Mouse (Mus musculus): ENCODE data around the gene Srp9.

The Srp9 gene

GRCm38 (mm10) chr1:182124506-182124905 lies at the start of gene Srp9:
Gene Srp9 (plus strand): TSS chr1:182124737.
- peak; percentile 95 for DNase-seq (ENCODE audit: low spot score)

- no peak for DNase-seq (ENCODE audit: low spot score)
These were observed 42.7 kb upstream of the Srp9 start for GRCm38 (mm10) chr1:182081744-182082419.

DNA sequence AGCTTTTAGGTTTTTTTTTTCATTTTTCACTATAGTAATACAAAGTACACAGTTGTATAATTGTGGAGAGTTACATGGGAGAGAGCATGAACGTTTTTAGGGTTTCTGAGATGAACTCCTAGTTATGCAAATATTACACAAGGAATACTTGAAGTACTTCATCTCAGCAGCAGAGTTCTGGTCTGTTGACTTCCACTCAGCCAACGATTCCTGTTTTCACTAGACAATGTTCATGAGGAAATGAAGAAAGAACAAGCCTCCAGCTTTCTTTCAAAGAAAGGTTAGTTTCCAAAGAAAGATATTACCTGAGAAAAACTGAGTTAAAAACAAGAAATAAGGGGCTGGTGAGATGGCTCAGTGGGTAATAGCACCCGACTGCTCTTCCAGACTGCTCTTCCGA lies 41.1 kb upstream of the Srp9 start:
- no peak for DNase-seq (ENCODE audit: low spot score)

DNA sequence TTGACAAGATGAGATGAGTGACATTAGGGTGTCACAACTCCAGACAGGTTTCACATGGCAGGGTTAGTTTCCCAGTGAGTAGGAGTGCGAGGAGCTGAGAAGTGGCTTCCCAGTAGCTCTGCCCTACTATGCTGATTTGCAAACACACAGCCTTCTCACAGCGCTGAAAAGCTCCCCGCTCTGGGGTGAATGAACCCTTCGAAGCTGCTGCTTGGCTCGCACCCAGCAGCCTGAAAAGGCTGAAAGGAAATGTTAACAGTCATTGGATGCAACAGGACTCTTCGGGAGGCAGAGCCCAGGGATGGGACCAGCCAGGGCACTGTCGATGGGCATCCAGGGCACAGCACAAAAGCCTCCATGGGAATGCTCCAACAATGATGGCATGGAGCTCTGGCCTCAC lies 37.8 kb upstream of the Srp9 start:
- no peak for DNase-seq (ENCODE audit: low spot score)

- no peak for DNase-seq (ENCODE audit: low spot score)
These were observed 37.2 kb upstream of the Srp9 start for GRCm38 (mm10) chr1:182087351-182087750.

DNA sequence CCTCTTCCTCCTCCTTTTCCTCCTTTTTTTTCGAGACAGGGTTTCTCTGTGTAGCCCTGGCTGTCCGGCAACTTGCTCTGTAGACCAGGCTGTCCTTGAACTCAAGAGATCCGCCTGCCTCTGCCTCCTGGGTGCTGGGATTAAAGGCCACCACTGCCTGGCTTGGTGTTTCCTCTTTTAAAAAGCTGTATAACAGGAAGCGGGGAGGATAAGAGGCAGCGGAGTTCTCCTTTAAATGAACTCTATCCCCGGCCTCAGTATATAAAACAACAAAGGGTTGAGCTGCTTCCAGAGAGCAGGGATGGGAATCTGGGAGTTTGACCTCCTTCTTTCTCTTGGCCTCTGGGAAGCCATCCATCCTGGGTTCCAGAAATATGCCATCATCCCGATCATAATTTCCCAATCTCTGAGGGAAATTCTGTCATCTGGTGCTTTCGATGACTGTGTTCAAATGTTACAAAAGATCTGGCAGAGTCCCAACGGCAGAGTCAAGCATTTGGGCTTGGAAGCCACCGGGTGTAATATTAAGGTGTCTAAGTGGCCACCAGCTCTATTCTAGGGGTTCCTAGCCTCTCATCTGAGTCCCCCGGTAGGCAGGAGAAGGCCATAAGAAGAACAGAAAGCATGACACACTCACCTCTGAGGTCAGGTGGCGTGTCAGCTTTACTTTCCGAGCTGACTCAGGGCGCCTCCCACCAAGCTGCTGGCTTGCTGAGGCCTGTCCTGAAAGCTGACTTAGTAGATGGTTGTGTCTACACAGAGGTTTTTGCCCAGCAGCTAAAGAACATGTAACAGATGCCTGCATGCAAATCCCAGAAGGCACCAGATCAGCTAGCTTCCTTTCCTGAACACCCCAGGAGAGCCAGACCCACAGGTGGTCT lies 36.5 kb upstream of the Srp9 start:
- DNase-seq (ENCODE audit: low spot score) = no peak

GRCm38 (mm10) chr1:182088844-182089418 lies 35.6 kb upstream of the Srp9 start:
- no peak for DNase-seq (ENCODE audit: low spot score)

DNA sequence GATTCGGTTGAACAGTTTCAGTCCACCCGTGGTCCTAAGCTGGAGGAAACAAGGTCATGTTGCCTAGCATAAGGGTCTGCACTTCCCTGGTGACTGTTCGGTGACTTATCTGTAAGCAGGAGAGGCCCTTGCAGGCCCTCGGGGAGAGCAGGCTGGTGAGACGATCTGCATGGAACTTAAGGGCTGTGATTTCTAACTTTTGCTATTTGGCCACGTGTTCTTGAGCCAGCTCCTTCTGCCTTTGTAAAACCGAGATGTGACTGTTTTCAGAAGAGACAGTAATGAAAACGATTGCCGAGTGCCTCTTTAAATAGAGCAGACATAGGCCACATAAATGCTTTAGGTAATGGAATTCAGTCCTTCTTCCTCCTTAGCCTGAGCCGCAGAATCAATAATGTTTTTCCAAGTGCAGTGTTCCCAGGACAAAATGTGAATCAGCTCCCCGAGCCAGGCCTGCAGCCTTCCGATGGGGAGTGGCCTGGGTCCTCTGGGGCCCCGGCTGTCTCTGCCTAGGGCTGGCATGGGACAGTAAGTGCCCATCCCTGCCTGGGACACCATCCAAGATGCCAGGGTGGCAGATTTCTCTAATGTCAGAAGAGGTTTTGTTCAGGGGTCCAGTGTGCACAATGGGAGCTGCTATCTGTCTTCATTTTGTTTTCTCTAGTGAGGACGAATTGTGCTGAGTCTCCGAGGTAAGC lies 34.8 kb upstream of the Srp9 start:
- DNase-seq (ENCODE audit: low spot score) = no peak

DNA sequence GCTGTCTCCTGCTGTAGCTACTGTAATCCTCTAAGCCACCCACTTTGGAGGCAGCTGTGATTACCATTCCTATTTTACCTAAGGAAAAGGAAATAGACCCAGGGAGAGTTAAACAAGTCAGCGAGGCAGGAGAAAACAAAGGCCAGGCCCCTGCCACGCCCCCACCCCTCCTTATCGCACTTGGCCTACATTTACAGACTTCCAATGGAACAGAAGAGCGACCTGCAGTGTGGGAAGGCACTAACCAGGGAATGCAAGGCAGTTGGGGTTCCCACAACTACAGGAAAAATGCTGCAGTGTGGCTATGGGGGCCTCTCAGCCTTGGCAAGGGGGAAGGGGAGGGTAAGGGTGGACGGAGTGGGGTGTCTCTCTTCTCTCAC lies 34.2 kb upstream of the Srp9 start:
- DNase-seq (ENCODE audit: low spot score) = no peak

- DNase-seq (ENCODE audit: low spot score) = no peak
These were observed 33.3 kb upstream of the Srp9 start for GRCm38 (mm10) chr1:182091261-182091660.

- no peak for DNase-seq (ENCODE audit: low spot score)
These were observed 32.7 kb upstream of the Srp9 start for GRCm38 (mm10) chr1:182091746-182092412.

DNA sequence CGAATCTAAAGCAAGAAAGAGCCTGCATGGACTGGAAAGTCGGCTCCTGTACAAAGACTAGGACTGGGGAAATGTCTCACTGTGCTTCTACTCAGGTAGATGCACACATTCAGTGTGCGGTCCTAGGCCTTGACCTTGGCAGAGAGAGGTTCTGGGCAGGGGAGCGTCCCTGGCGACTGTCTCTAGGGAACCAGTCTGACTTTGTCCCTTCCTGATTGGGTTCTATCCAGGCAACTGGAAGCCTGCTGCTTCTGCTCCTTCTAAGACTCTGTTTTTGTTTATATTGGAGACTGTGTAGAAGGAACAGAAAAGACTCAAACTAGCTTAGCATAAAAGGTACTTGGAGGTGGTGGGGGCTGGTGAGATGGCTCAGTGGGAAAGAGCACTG lies 32.1 kb upstream of the Srp9 start:
- no peak for DNase-seq (ENCODE audit: low spot score)

GRCm38 (mm10) chr1:182093407-182093806 lies 31.1 kb upstream of the Srp9 start:
- DNase-seq (ENCODE audit: low spot score) = no peak

DNA sequence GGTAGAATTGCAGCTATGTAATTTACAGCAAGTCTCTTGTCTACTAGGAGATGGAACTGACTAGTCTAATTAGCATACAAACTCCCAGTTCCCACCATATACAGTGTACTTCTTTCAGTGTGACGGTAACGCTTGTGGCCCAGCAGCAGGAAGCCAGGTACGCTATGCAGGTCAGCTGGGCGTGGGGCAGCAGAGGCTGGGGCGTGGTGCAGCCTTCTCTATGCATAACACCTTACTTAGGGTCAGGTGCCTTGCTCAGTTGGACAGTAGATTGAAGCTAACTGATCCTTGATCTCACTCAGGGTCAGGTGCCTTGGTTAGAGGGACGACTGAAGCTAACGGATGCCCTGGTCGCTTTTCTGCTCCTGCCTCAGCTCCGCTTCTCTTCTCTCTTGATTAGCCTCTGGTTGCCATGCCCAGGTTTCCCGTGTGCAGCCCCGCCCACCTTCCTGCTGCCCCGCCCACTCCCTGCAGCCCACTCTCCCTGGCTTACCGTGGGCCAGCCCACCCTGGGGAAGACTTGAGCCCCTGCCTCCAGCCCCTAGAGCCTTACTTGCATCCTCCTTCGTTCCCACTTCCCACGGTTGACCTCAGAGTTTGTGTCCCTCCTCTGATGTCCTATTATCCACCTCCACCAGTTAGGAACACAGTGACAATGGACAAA lies 29.9 kb upstream of the Srp9 start:
- no peak for DNase-seq (ENCODE audit: low spot score)

DNA sequence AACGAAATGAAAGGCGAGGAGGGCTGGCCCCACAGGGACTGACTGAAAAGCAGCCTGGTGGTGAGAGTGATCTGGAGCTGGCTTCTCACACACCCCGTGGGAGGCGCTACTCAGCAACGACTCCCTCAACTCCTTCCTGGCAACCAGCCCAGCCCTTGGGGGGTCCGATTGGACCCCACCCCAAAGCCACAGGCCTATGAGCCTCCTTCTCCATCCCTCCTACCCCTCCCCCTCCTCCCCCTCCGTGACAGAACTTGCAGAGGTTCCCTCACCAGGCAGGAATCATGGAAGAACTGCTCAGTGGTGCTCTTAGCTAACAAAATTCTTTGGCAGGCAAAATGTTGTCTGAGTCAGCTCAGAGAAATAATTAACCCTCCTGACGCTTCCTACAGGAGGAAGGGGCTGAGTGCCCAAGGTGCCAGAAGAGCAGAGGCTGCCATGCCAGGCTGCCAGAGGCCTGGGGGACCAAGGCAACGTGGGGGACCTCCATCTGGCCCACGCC lies 29.2 kb upstream of the Srp9 start:
- no peak for DNase-seq (ENCODE audit: low spot score)

- no peak for DNase-seq (ENCODE audit: low spot score)
These were observed 27.8 kb upstream of the Srp9 start for GRCm38 (mm10) chr1:182096707-182097106.

- DNase-seq (ENCODE audit: low spot score) = peak; percentile 80
These were observed 25.5 kb upstream of the Srp9 start for GRCm38 (mm10) chr1:182099062-182099461.

GRCm38 (mm10) chr1:182100403-182100802 lies 24.1 kb upstream of the Srp9 start:
- no peak for DNase-seq (ENCODE audit: low spot score)

DNA sequence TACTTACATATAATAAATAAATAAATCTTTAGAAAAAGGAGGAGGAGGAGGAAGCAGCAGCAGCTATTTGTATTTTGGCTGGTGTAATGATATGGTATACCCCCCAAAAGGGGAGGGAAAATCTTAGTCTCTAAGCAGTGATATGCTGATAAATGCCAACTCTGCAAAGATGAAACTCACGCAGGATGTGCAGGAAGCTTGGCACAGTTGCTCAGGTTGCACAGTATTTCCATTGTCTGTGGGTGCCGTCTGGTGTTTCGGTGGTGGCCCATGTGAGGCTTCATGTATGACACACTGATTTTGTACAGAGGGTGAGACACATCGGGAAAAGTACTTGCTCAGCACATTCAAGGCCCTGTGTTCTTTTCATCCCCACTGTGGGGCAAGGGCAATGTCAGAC lies 23.1 kb upstream of the Srp9 start:
- DNase-seq (ENCODE audit: low spot score) = no peak

GRCm38 (mm10) chr1:182102706-182103105 lies 21.8 kb upstream of the Srp9 start:
- DNase-seq (ENCODE audit: low spot score) = no peak

GRCm38 (mm10) chr1:182103436-182103835 lies 21.1 kb upstream of the Srp9 start:
- no peak for DNase-seq (ENCODE audit: low spot score)

Data from ovary, adult 18-20 months (tissue).